Mouse (Mus musculus): Measurements from ENCODE around the gene Gm20388. TPM values are rescaled to one million over a fixed set of nuclear protein-coding genes. Genes with fewer than 3 reads are reported as not detected.
A peak's percentile ranks its signal among the peaks of the same experiment; 100 is the strongest.

Gm20388 gene
- polyA plus RNA-seq, 1 experiment: 28.1 TPM

DNA sequence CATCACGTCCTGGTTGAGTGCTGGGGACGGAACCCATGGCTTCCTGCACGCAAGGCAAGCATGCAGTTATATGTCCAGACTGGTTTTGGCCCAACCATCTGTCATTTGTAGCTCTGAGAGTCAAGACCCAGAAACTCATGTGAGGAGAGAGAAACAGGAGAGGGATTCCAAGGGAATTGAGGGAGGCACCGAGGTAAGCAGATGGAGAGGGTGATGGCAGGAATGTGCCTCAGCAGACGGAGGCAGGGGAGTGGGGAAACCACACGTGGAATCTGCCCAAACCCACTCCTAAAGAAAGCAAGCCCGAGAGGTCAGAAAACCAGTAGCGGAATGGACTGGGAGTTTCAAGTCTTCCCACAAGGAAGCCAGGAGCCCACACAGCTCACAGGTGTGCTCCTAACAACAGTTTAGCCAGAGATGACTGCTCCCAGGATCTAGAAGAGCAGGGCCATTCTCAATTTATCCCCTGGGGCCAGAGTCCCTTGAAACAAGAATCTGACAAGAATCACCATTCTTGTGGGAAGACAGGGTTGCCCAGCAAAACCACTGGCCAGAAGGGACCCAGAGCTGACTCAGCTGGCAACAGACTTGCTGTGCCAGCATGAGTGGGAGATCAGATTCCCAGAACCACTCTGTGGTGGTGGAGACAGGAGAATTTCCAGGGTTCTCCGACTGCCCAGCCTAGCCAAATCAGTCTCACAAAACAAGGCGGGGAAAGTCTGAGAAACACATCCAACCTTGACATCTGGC is 1772.6 kb downstream of the Gm20388 start:
- H3K36me3 ChIP-seq (ENCODE audit: control insufficient read depth, insufficient read depth, low read length, poor library complexity, severe bottlenecking): no peaks in the 10 kb centered on the region
- H3K4me1 ChIP-seq (ENCODE audit: control insufficient read depth, insufficient read depth, low read length): no peaks in the 10 kb centered on the region
- no peak overlapping the region for H3K4me3 ChIP-seq (ENCODE audit: low read depth, low read length)
- no peak for TF ChIP-seq CTCF (IDR thresholded peaks at IDR 0.05; ENCODE audit: low read depth, low read length)
- TF ChIP-seq POLR2A (IDR thresholded peaks at IDR 0.05; ENCODE audit: insufficient read depth, low read length): no peak
- no peaks in the 10 kb centered on the region for H3K27me3 ChIP-seq (ENCODE audit: control insufficient read depth, insufficient read depth, low read length, poor library complexity, severe bottlenecking)
- no peak overlapping the region for H3K27ac ChIP-seq (ENCODE audit: insufficient read depth, low read length)
- no peaks in the 10 kb centered on the region for H3K9me3 ChIP-seq (replicated peaks; ENCODE audit: control insufficient read depth, insufficient read depth, low read length, poor library complexity, severe bottlenecking)
- H3K9ac ChIP-seq (ENCODE audit: low read depth, poor library complexity, severe bottlenecking): no peak overlapping the region

DNA sequence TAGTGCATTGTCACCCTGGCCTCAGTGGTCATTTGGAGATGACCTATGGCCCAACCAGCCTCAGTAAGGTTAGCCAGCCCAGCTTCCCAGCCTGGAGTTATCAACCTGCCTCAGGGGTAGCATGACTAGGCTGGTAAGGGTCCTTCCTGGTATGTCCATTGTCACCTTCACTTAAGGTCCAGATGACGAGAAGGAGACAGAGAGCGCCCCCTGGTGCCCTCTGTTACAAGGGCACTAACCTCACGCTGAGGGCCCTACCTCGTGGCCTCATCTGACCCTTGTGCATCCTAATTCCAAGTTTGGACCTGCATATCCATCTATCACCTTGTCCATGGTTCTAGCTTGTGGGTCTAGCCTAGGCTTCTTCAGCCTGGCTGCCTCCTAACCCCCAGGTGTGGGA is 1774.8 kb downstream of the Gm20388 start:
- TF ChIP-seq CTCF (IDR thresholded peaks at IDR 0.05; ENCODE audit: low read depth, low read length): peak; percentile 83
- no peak for TF ChIP-seq POLR2A (IDR thresholded peaks at IDR 0.05; ENCODE audit: insufficient read depth, low read length)
- H3K4me1 ChIP-seq (ENCODE audit: control insufficient read depth, insufficient read depth, low read length): peaks cover 3% of the 10 kb centered on the region
- no peak overlapping the region for H3K4me3 ChIP-seq (ENCODE audit: low read depth, low read length)
- no peaks in the 10 kb centered on the region for H3K27me3 ChIP-seq (ENCODE audit: control insufficient read depth, insufficient read depth, low read length, poor library complexity, severe bottlenecking)
- H3K9me3 ChIP-seq (replicated peaks; ENCODE audit: control insufficient read depth, insufficient read depth, low read length, poor library complexity, severe bottlenecking): no peaks in the 10 kb centered on the region
- H3K27ac ChIP-seq (ENCODE audit: insufficient read depth, low read length): no peak overlapping the region
- H3K36me3 ChIP-seq (ENCODE audit: control insufficient read depth, insufficient read depth, low read length, poor library complexity, severe bottlenecking): no peaks in the 10 kb centered on the region
- no peak overlapping the region for H3K9ac ChIP-seq (ENCODE audit: low read depth, poor library complexity, severe bottlenecking)

DNA sequence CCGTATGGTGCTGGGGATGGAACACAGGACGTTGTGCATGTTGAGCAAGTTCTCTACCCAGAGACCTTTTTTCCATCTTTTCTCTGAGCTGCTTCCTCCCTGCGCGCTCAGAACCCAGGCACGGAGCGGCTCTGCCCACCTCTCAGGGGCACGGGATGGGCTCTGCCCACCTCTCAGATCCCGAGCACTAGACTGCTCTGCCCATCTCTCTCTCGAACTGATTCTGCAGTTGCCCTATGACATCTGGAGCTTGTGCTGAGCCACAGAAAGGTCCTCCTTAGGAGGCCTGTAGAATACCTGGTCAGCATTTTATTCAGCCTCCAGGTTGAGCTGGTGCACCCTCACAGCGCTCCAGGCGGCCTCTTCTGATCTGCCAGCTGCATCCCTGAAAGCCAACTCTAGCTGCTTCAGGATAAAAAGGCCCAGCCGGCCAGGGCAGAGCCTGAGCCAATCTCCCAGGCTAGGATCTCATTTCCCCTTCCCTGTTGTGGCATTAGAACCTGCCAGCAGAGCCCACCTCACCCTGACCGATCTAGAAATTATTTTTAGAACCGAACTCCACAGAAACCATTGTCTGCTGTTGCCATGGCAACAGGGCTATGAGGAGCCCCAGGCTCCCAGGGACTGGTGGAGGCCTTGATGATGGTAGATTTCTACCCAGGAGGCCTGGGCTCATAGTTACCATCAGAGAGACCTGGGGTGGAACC is 1777.0 kb downstream of the Gm20388 start:
- H3K9me3 ChIP-seq (replicated peaks; ENCODE audit: control insufficient read depth, insufficient read depth, low read length, poor library complexity, severe bottlenecking): no peaks in the 10 kb centered on the region
- H3K4me1 ChIP-seq (ENCODE audit: control insufficient read depth, insufficient read depth, low read length): peaks cover 3% of the 10 kb centered on the region
- H3K27ac ChIP-seq (ENCODE audit: insufficient read depth, low read length): no peak overlapping the region
- TF ChIP-seq EP300 (IDR thresholded peaks at IDR 0.05; ENCODE audit: insufficient read depth, low read depth, low read length) (no peak), CTCF (IDR thresholded peaks at IDR 0.05; ENCODE audit: low read depth, low read length) (no peak), POLR2A (IDR thresholded peaks at IDR 0.05; ENCODE audit: insufficient read depth, low read length) (no peak)
- H3K27me3 ChIP-seq (ENCODE audit: control insufficient read depth, insufficient read depth, low read length, poor library complexity, severe bottlenecking): no peaks in the 10 kb centered on the region
- H3K36me3 ChIP-seq (ENCODE audit: control insufficient read depth, insufficient read depth, low read length, poor library complexity, severe bottlenecking): no peaks in the 10 kb centered on the region
- H3K4me3 ChIP-seq (ENCODE audit: low read depth, low read length): no peak overlapping the region
- no peak overlapping the region for H3K9ac ChIP-seq (ENCODE audit: low read depth, poor library complexity, severe bottlenecking)

DNA sequence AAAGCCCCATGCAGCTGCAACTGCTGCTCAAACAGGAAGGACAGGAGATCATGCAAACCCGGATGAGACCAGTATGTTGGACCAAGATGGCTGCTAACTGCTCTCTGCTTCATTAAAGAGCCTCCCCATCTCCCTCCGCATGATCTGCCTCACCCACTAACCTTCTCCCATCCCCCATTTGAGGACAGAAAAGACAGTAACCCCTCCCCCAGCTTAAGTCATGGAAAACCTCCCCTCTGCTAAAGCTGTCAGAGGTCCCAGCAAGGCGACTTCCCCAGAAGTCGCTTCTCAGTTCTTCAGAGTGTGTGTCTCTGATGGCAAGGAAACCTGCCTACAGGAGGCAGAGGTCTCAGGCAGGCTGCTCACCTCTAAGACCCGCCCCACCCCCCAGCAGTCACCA is 1777.9 kb downstream of the Gm20388 start:
- no peak overlapping the region for H3K4me3 ChIP-seq (ENCODE audit: low read depth, low read length)
- H3K9ac ChIP-seq (ENCODE audit: low read depth, poor library complexity, severe bottlenecking): no peak overlapping the region
- no peak for TF ChIP-seq POLR2A (IDR thresholded peaks at IDR 0.05; ENCODE audit: insufficient read depth, low read length)
- TF ChIP-seq CTCF (IDR thresholded peaks at IDR 0.05; ENCODE audit: low read depth, low read length): no peak
- TF ChIP-seq EP300 (IDR thresholded peaks at IDR 0.05; ENCODE audit: insufficient read depth, low read depth, low read length): no peak
- no peak overlapping the region for H3K27ac ChIP-seq (ENCODE audit: insufficient read depth, low read length)
- no peaks in the 10 kb centered on the region for H3K27me3 ChIP-seq (ENCODE audit: control insufficient read depth, insufficient read depth, low read length, poor library complexity, severe bottlenecking)
- H3K36me3 ChIP-seq (ENCODE audit: control insufficient read depth, insufficient read depth, low read length, poor library complexity, severe bottlenecking): no peaks in the 10 kb centered on the region
- peaks cover 3% of the 10 kb centered on the region for H3K4me1 ChIP-seq (ENCODE audit: control insufficient read depth, insufficient read depth, low read length)
- no peaks in the 10 kb centered on the region for H3K9me3 ChIP-seq (replicated peaks; ENCODE audit: control insufficient read depth, insufficient read depth, low read length, poor library complexity, severe bottlenecking)

DNA sequence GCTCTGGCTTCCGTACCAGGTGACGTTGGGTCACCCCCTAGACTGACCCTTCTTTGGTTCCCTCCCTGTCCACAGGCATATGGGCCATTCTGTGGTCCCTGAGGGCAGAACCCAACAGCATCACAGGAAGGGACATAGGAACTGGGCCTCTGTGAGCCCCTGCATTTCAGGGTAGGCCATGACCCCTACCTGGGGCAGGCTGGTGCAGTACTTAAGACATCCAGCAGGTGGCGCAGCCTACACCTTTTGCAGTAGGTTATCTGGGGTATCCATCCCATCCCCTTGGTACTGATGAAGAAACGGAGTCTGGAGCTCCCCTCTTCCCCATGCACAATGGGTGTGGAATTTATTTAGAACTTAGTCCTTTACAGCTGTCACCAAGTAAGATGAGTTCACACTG is 1783.8 kb downstream of the Gm20388 start:
- no peak overlapping the region for H3K27ac ChIP-seq (ENCODE audit: insufficient read depth, low read length)
- peaks cover 2% of the 10 kb centered on the region for H3K4me1 ChIP-seq (ENCODE audit: control insufficient read depth, insufficient read depth, low read length)
- H3K36me3 ChIP-seq (ENCODE audit: control insufficient read depth, insufficient read depth, low read length, poor library complexity, severe bottlenecking): no peaks in the 10 kb centered on the region
- H3K4me3 ChIP-seq (ENCODE audit: low read depth, low read length): no peak overlapping the region
- no peaks in the 10 kb centered on the region for H3K27me3 ChIP-seq (ENCODE audit: control insufficient read depth, insufficient read depth, low read length, poor library complexity, severe bottlenecking)
- TF ChIP-seq POLR2A (IDR thresholded peaks at IDR 0.05; ENCODE audit: insufficient read depth, low read length) (no peak), EP300 (IDR thresholded peaks at IDR 0.05; ENCODE audit: insufficient read depth, low read depth, low read length) (no peak), CTCF (IDR thresholded peaks at IDR 0.05; ENCODE audit: low read depth, low read length) (peak; percentile 97)
- no peaks in the 10 kb centered on the region for H3K9me3 ChIP-seq (replicated peaks; ENCODE audit: control insufficient read depth, insufficient read depth, low read length, poor library complexity, severe bottlenecking)
- H3K9ac ChIP-seq (ENCODE audit: low read depth, poor library complexity, severe bottlenecking): no peak overlapping the region

DNA sequence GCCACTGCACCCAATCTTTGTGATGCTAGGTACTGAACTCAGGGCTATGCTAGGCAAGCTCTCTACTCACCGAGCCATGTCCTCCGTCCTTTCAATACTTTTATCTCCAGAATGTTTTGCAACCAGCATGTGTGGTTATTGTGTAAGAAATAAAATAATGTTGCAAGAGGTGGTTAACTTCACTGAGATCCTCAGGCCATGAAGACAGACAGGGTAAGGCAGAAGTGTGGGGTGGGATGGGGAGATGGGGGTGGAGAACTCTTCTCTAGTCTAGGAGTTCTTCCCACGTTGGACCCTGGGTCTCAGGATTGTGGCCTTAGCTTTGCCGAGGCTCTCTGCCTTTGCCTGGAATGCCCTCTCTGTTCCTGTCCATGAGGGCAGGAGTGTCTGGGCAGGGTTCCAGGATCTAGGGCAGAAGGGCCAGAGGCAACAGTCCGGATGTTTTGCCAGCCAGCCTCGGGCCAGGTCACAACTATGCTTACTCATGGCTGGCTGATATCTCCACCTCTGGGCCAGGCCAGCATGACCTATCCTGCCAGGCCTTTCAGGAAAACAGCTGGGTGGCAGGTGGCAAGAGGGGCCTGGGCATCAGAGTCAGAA is 1785.0 kb downstream of the Gm20388 start:
- H3K27me3 ChIP-seq (ENCODE audit: control insufficient read depth, insufficient read depth, low read length, poor library complexity, severe bottlenecking): no peaks in the 10 kb centered on the region
- H3K4me1 ChIP-seq (ENCODE audit: control insufficient read depth, insufficient read depth, low read length): peaks cover 2% of the 10 kb centered on the region
- no peaks in the 10 kb centered on the region for H3K9me3 ChIP-seq (replicated peaks; ENCODE audit: control insufficient read depth, insufficient read depth, low read length, poor library complexity, severe bottlenecking)
- H3K36me3 ChIP-seq (ENCODE audit: control insufficient read depth, insufficient read depth, low read length, poor library complexity, severe bottlenecking): no peaks in the 10 kb centered on the region
- TF ChIP-seq EP300 (IDR thresholded peaks at IDR 0.05; ENCODE audit: insufficient read depth, low read depth, low read length) (no peak), POLR2A (IDR thresholded peaks at IDR 0.05; ENCODE audit: insufficient read depth, low read length) (no peak), CTCF (IDR thresholded peaks at IDR 0.05; ENCODE audit: low read depth, low read length) (no peak)
- no peak overlapping the region for H3K4me3 ChIP-seq (ENCODE audit: low read depth, low read length)
- H3K27ac ChIP-seq (ENCODE audit: insufficient read depth, low read length): no peak overlapping the region
- no peak overlapping the region for H3K9ac ChIP-seq (ENCODE audit: low read depth, poor library complexity, severe bottlenecking)

Measured in ES-Bruce4 (cell line).